Mouse (Mus musculus) monocyte, adult 5-6 weeks (primary cell): ENCODE results near the gene Olfr728. TPM values are rescaled to one million over a fixed set of nuclear protein-coding genes. Genes with fewer than 3 reads are reported as not detected.

ENCODE experiments used
- ATAC-seq: fragments of 153-309, 156-312 bp; replicated peaks from 2 replicates; pipeline ENCODE4 v1.8.0; 2017; ENCODE audit warnings: mild to moderate bottlenecking; ENCODE audit not compliant: low TSS enrichment, insufficient number of reproducible peaks, severe bottlenecking, poor library complexity, low FRiP score
- total RNA-seq: library from RNA; stranded (forward); fragments of 200-1000, 200-491, 200-594 nt; gene quantifications from 3 replicates; pipeline ENCODE4 v1.2.3, GENCODE M21; 2017

Olfr728 gene
- total RNA-seq: not detected in 3 replicates

- ATAC-seq: no peak
Measured at GRCm38 (mm10) chr14:50142580-50142979, at the start of gene Olfr728. Olfr728 (minus strand) TSS chr14:50142680.

- ATAC-seq: no peak
Measured at GRCm38 (mm10) chr14:50188098-50188497, 45.6 kb upstream of the Olfr728 start, which contains the start of gene Olfr730. Olfr730 (minus strand) TSS chr14:50188198.

GRCm38 (mm10) chr14:50152810-50153209 is 10.3 kb upstream of the Olfr728 start, which contains the start of gene Olfr729:
Olfr729 (minus strand) TSS chr14:50152910.
- no peak for ATAC-seq

GRCm38 (mm10) chr14:50122886-50123285 is 19.6 kb downstream of the Olfr728 start, which contains the start of gene Olfr727:
Olfr727 (plus strand) TSS chr14:50123186.
- ATAC-seq: no peak

- no peak for ATAC-seq
Measured at GRCm38 (mm10) chr14:50090853-50091252, 51.6 kb downstream of the Olfr728 start, which contains the start of gene Olfr726. Olfr726 (minus strand) TSS chr14:50090953.

Other genes with a start within 250 kb of the Olfr728 start
- gene Olfr722, start 240.7 kb downstream of the Olfr728 start, total RNA-seq: not detected in 3 replicates
- gene Olfr723, start 210.9 kb downstream of the Olfr728 start, total RNA-seq: not detected in 3 replicates
- not detected in 3 replicates for gene Olfr724, start 179.4 kb downstream of the Olfr728 start, total RNA-seq
- gene Olfr725, start 102.3 kb downstream of the Olfr728 start, total RNA-seq: not detected in 3 replicates
- gene Olfr726, start 51.7 kb downstream of the Olfr728 start, total RNA-seq: not detected in 3 replicates
- gene Olfr727, start 19.5 kb downstream of the Olfr728 start, total RNA-seq: not detected in 3 replicates
- gene Olfr729, start 10.2 kb upstream of the Olfr728 start, total RNA-seq: not detected in 3 replicates
- not detected in 3 replicates for gene Olfr730, start 45.5 kb upstream of the Olfr728 start, total RNA-seq
- gene Olfr731, start 99.2 kb upstream of the Olfr728 start, total RNA-seq: not detected in 3 replicates
- not detected in 3 replicates for gene Olfr732, start 141.5 kb upstream of the Olfr728 start, total RNA-seq
- gene Olfr733, start 158.8 kb upstream of the Olfr728 start, total RNA-seq: not detected in 3 replicates
- gene Olfr734, start 184.1 kb upstream of the Olfr728 start, total RNA-seq: not detected in 3 replicates
- not detected in 3 replicates for gene Olfr735, start 206.2 kb upstream of the Olfr728 start, total RNA-seq
- 0.29 to 0.96 TPM in 2 of 3 replicates, not detected in the other for gene Tlr11, start 215.2 kb upstream of the Olfr728 start, total RNA-seq
- not detected in 3 replicates for gene Olfr736, start 238.5 kb upstream of the Olfr728 start, total RNA-seq